Mouse (Mus musculus) liver, postnatal 0 days (tissue): Measurements from ENCODE around the gene Zbtb7a.

ENCODE experiments used
- CTCF ChIP-seq: sonication (generic); IDR thresholded peaks from 2 replicates; pipeline ENCODE4 v1.5.1; 2016; ENCODE audit warnings: antibody characterized with exemption, low read depth
- EP300 ChIP-seq: IDR thresholded peaks from 2 replicates; pipeline ENCODE4 v1.6.1; 2016; ENCODE audit warnings: antibody characterized with exemption, low read depth, mild to moderate bottlenecking

GRCm38 (mm10) chr10:81175936-81176465 is 41.0 kb downstream of the Zbtb7a start:
- no peak for TF ChIP-seq CTCF
- TF ChIP-seq EP300, result no peak
